Mouse (Mus musculus): Measurements from ENCODE around the gene Gm5737. TPM values are rescaled to one million over a fixed set of nuclear protein-coding genes. Genes with fewer than 3 reads are reported as not detected.

The Gm5737 gene
- polyA plus RNA-seq (2014; fragmentation: Illumina TruSeq; extraction: RNeasy Lipid Tissue Mini Kit (QIAGEN cat#74804); ENCODE audit: low read depth, low replicate concordance): not detected

DNA sequence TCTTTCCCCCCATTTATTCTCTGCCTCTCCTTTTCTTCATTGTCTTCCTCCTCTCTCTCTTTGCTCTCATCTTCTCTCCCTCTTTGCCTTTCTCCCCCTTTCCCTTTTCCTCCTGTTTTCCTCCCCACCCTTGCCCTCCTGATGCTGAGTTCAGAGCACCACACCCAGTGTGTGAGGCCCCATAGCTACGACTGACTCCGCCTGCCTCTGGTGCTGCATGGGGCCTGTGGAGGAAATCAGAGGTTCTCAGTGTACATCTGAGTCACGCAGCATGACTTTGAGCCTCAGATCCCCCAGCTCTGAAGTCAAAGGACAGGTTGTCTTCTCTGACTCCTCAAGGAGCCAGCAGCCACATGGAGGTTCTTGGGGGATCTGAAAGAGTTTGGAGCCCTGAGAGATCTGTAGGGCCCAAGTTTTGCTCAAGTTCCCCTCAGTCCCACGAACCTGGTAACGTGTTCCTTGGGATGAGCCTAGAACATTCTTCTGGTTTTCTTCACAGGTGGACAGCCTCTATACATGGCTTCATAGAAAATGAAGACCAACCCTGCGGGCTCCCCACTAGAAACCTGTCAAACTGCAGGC is at the start of gene Gm5737:
Gene Gm5737, plus strand, starts transcription at position 532 of the 582 bp plus-strand sequence.

DNA sequence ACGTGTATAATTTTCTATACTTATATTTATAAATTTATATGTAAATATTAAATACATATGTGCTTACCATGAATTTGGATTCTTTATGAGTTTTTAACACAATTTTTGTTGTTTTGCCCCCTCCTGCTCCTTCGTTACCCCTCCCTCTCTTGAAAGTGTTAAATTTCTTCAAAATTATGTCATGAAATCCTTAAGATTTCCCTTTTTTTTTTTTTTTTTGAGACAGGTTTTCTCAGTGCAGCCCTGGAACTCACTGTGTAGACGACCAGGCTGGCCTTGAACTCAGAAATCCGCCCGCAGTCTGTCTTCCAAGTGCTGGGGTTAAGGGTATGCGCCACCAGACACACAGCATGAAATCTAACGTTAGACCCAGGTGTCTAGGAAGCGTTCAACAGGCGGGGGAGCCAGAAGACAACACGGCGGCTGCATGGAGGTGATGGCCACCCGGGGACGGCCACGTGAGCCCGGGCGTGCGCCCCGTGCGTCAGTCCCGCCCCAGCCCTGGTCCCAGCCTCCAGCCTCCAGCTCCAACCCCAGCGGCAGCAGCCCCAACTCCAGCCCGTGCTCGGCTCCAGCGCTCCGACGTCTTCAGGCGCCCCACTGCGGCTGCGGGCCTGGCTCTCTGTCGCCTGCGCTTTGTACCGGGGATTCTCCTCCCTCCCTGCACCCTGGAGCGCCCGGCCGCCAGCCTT is 30.3 kb downstream of the Gm5737 start, which contains the start of gene Eef2k:
Gene Eef2k, plus strand, starts transcription at position 487 of the 692 bp plus-strand sequence.

Other genes with a start within 250 kb of the Gm5737 start
- 505 TPM for gene Uqcrc2, start 177.2 kb upstream of the Gm5737 start, polyA plus RNA-seq (2014; fragmentation: Illumina TruSeq; extraction: RNeasy Lipid Tissue Mini Kit (QIAGEN cat#74804); ENCODE audit: low read depth, low replicate concordance)
- gene Pdzd9, start 142.0 kb upstream of the Gm5737 start, polyA plus RNA-seq (2014; fragmentation: Illumina TruSeq; extraction: RNeasy Lipid Tissue Mini Kit (QIAGEN cat#74804); ENCODE audit: low read depth, low replicate concordance): not detected
- gene Mosmo, start 134.7 kb upstream of the Gm5737 start, polyA plus RNA-seq (2014; fragmentation: Illumina TruSeq; extraction: RNeasy Lipid Tissue Mini Kit (QIAGEN cat#74804); ENCODE audit: low read depth, low replicate concordance): 21.5 TPM
- gene Vwa3a, start 73.0 kb upstream of the Gm5737 start, polyA plus RNA-seq (2014; fragmentation: Illumina TruSeq; extraction: RNeasy Lipid Tissue Mini Kit (QIAGEN cat#74804); ENCODE audit: low read depth, low replicate concordance): not detected
- 1.6 TPM for gene Eef2k, start 30.5 kb downstream of the Gm5737 start, polyA plus RNA-seq (2014; fragmentation: Illumina TruSeq; extraction: RNeasy Lipid Tissue Mini Kit (QIAGEN cat#74804); ENCODE audit: low read depth, low replicate concordance)
- 4.5 TPM for gene Polr3e, start 105.4 kb downstream of the Gm5737 start, polyA plus RNA-seq (2014; fragmentation: Illumina TruSeq; extraction: RNeasy Lipid Tissue Mini Kit (QIAGEN cat#74804); ENCODE audit: low read depth, low replicate concordance)
- gene Cdr2, start 169.9 kb downstream of the Gm5737 start, polyA plus RNA-seq (2014; fragmentation: Illumina TruSeq; extraction: RNeasy Lipid Tissue Mini Kit (QIAGEN cat#74804); ENCODE audit: low read depth, low replicate concordance): 0.69 TPM
- gene Mfsd13b, start 170.1 kb downstream of the Gm5737 start, polyA plus RNA-seq (2014; fragmentation: Illumina TruSeq; extraction: RNeasy Lipid Tissue Mini Kit (QIAGEN cat#74804); ENCODE audit: low read depth, low replicate concordance): not detected
- gene Mettl9, start 222.1 kb downstream of the Gm5737 start, polyA plus RNA-seq (2014; fragmentation: Illumina TruSeq; extraction: RNeasy Lipid Tissue Mini Kit (QIAGEN cat#74804); ENCODE audit: low read depth, low replicate concordance): 152 TPM

Measured in liver, adult 10 weeks (tissue).